Mouse (Mus musculus): ENCODE measurements around the gene Sipa1l3.

Sipa1l3 gene

DNA sequence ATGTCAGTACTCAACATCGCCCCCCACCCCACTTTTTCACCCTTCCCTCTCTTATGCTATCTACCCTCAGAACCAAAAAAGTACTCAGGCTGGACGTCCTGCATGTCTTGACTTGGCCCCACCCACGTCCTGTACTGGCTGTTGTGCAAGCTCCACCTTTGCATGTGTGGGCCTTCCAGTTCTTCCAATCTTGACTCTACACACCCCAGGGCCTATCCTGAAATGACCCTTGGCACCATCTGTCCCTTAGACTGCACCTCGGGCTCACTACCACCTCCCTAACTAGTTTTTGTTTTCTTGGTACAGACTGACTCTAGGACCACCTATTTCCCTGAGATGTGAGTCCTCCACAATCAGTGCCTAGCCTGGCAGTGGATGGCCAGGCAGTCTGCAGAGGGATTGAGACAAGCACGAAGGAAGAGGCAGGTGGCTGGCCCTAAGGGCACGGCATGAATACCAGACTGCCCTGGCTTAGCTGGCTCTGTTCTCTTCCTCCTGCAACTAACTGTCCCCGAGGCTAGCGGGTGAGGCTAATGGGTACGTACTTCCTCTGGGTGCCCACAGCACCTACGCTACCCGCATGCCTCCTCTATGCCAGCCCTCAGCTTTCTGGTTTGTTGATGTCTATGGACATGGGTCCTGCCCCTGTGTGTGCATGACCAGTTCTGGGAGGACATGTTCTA lies 71.2 kb downstream of the Sipa1l3 start:
- no peak for DNase-seq (ENCODE audit: low read depth in 2 of 2, low spot score in 2 of 2)

GRCm38 (mm10) chr7:29446156-29446555 lies 72.3 kb downstream of the Sipa1l3 start:
- DNase-seq (ENCODE audit: low read depth in 2 of 2, low spot score in 2 of 2): no peak

- no peak for DNase-seq (ENCODE audit: low read depth in 2 of 2, low spot score in 2 of 2)
These were observed 73.9 kb downstream of the Sipa1l3 start for GRCm38 (mm10) chr7:29444527-29444926.

DNA sequence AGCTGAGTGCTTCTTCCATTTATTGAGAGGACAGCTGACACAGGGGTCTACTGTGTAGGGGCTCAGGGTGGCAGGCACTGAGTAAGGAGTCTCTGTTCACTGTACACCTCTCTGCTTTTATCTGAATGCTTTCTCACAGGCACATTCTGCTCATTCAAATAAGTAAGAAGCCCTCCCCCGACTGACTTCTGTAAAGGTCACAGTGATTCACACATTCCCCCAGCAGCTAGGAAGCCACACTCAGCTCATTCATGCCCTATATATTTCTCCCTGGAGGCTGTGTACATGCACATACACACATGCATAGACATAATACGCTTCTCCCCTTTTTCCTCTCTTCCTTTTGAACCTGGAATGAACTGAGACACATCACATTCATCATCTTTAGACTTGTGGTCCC lies 74.4 kb downstream of the Sipa1l3 start:
- no peak for DNase-seq (ENCODE audit: low read depth in 2 of 2, low spot score in 2 of 2)

DNA sequence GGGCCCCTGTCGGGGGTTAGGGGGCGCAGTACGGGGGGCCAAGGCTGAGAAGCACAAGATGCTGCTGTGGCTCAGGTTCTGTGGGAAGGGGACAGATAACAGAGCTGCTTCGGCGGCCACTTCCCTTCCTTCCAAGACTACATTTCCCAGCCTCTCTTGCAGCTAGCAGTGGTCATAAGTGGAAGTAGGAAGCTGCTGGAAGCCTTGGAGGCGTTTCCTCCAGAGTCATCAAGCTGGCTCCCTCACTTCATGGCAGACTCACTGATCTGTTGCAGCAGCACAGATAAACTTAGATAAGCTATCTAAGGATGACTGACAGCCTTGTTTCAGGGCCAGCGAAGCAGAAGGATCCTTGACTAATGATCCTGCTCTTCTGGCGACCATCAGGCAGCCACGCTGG lies 76.6 kb downstream of the Sipa1l3 start:
- DNase-seq (ENCODE audit: low read depth in 2 of 2, low spot score in 2 of 2): no peak

DNA sequence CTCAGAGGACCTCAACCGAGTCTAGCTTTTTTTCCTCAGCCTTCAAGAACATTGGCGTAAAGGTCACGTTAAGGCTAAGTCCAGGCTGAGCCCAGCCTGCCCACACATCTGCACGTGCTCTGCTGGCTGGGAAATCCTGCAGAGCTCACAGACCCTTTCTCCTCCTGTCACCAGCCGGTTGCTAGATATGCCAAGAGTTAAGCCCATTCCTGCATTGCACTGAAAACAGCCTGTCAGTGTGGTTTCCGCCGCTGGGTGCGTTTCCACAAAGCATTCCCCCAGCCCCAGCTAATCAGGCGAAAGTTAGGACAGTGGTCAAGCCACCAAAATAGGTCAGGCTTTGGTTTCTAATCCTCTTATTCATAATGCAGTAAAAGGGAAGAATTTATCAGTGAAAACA lies 77.3 kb downstream of the Sipa1l3 start:
- no peak for DNase-seq (ENCODE audit: low read depth in 2 of 2, low spot score in 2 of 2)

GRCm38 (mm10) chr7:29438655-29439282 lies 79.7 kb downstream of the Sipa1l3 start:
- no peak for DNase-seq (ENCODE audit: low read depth in 2 of 2, low spot score in 2 of 2)

DNA sequence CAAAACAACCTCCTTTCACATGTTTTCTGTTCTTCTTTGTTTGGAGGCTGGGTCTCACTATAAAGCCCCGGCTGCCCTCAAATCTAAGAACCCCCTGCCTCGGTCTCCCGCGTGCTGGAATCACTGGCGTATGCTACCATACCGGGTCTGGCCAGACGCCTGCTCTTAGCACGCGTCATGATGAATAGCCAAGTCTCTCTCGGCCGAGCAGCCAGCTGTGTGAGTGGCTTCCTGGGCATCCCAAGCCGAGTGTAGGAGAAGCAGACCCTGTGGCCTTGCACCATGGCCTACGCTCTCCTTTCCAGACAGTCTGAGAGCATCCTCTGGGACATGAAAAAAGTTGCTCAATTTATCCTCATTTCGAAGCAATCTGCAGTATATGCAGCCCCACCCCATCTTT lies 80.2 kb downstream of the Sipa1l3 start:
- DNase-seq (ENCODE audit: low read depth in 2 of 2, low spot score in 2 of 2): no peak

DNA sequence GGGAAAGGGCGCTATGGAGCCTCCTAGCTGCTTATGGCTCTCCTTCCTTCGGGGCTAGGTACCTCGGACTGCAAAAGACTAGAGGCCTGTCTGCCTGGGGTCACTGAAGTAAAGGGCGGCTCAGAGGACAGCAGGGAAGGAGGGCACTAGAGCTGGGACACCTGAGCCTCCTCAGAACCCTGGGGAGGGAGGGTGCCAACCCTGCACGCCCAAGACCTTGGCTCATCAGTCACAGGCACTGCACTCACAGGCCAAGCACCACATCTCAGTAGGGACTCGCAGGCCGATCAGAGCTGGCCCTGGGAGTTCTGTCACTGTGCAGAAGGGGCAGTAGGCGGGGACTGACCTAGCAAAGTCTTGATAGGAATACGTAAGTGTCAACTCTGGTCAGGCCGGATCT lies 81.4 kb downstream of the Sipa1l3 start:
- no peak for DNase-seq (ENCODE audit: low read depth in 2 of 2, low spot score in 2 of 2)

DNA sequence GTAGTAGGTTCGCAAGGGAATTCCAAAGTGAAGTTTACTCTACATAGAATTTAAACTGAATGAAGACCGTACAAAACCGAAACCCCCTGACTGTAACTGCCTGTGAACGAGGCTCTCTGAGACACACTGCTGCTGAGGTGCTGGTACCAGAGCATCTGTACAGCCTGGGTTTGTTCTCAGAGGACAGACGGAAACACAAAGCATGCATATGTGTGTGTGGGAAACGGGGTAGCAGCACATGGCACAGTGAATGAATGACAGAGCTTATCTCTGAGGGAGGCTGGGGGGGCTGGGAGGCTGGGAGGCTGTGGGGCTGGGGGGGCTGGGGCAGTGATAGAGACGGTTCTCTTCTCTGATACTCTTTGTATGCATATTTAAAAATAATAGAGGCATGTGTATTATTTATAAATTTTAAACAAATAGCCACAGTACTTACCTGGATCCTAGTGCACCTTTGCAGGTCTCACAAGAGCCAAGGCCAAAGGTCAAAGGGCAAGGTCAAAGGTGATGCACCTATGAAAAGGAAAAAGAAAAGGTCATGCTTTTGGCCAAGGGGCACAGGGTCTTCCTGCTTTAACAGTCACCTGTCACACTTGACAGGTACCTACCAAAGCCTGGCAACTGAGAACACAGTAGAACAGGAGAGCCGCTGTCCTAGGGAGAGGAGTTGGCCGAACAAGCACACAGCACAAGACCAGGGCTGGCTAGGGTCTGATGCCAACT lies 84.0 kb downstream of the Sipa1l3 start:
- DNase-seq (ENCODE audit: low read depth in 2 of 2, low spot score in 2 of 2): no peak

DNA sequence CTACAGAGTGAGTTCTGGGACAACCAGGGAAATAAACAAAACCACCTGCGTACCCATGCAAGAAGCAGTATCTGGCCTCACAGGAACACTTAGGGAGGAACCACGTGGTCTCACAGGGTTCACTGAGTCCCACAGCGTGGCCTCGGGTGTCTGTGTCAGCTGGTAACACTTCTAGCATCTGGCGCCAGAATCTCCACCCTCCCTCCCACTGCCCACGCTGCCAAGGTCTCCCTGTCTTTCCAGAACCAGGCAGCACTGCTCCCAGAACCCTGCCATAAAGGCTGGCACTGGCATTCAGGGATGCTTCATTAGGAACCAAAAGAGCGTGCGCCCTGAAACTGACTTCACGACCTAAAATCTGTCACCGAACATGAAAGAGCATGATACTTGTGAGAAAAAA lies 84.7 kb downstream of the Sipa1l3 start:
- DNase-seq (ENCODE audit: low read depth in 2 of 2, low spot score in 2 of 2): no peak

GRCm38 (mm10) chr7:29432947-29433553 lies 85.4 kb downstream of the Sipa1l3 start:
- no peak for DNase-seq (ENCODE audit: low read depth in 2 of 2, low spot score in 2 of 2)

GRCm38 (mm10) chr7:29432180-29432946 lies 86.1 kb downstream of the Sipa1l3 start:
- no peak for DNase-seq (ENCODE audit: low read depth in 2 of 2, low spot score in 2 of 2)

DNA sequence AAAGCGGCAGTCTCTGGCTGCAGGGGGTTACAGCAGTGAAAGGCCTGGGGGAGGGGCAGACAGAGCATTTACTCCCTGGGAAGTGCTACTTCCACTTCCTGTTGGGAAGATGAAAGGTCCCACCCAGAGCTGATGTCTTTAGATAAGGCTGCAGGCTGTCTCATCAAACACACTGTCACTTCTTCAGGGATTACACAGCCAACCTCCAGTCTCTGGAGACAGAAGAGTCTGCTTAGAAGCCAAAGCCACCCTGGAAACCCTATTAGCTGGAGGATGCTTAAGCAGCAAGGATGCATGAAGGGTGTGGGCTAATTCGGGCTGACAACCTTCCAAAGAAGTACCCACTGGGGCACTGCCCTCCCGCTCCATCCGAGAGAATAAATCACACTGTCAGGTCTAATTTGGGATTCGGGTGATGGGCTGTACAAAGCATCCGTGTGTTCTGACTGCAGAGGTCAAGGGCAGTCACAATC lies 87.7 kb downstream of the Sipa1l3 start:
- no peak for DNase-seq (ENCODE audit: low read depth in 2 of 2, low spot score in 2 of 2)

DNA sequence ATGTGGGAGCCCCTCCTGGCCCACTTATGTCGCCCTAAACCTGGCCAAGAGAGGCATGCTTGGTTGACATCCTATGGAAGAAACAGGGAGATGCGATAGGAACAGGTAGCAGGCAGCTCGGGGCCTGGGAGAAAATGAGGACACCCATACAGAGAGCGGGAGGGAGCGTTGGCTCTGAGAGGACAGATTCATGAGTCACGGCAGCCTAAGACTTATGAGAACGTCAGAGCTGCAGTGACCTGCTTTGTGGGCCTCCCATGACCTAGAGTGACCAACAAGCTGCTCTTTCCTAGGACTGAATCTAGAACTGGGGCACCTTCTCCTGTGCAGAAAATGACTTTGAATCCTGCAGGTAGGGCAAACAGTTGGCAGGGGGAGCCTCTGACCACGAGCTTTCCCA lies 92.4 kb downstream of the Sipa1l3 start:
- DNase-seq (ENCODE audit: low read depth in 2 of 2, low spot score in 2 of 2): no peak

DNA sequence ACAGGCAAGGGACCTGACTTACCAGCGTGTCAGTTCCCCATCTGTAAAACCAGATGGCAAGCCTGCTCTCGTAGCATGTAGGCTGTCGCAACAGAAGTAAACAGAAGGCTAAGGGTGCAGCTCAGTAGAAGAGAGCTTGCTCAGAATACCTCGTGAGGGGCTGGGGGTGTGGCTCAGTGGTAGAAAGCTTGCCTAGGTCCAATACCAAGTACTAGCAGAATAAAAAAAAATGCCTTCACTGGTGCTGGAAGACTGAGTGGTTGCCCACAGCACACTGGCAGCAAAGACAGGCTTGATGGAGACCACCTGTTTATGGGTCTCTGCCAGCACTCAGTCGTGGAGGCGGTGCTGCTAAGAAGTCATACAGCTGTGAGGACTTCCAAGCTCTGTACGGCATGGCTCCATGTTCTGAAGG lies 93.0 kb downstream of the Sipa1l3 start:
- no peak for DNase-seq (ENCODE audit: low read depth in 2 of 2, low spot score in 2 of 2)

DNA sequence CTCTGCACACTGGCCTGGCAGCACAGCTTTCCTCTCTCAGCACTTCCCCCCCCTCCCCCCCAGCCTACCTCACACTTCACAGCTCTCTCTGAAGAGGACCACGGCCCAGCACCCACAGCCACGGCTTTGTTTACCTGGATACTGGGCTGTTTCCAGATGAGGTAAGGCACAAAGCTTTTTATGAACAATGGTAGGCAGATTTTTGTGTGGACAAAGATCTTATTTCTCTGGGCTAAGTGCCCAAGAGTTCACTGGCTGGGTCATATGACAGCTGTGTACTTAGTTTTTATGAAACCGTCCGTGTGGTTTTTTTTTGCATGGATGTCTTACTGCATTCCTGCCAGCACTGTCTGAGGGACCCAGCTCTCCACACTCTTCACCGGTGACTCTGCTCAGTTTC lies 93.8 kb downstream of the Sipa1l3 start:
- DNase-seq (ENCODE audit: low read depth in 2 of 2, low spot score in 2 of 2): no peak

GRCm38 (mm10) chr7:29421909-29422244 lies 96.6 kb downstream of the Sipa1l3 start:
- no peak for DNase-seq (ENCODE audit: low read depth in 2 of 2, low spot score in 2 of 2)

DNA sequence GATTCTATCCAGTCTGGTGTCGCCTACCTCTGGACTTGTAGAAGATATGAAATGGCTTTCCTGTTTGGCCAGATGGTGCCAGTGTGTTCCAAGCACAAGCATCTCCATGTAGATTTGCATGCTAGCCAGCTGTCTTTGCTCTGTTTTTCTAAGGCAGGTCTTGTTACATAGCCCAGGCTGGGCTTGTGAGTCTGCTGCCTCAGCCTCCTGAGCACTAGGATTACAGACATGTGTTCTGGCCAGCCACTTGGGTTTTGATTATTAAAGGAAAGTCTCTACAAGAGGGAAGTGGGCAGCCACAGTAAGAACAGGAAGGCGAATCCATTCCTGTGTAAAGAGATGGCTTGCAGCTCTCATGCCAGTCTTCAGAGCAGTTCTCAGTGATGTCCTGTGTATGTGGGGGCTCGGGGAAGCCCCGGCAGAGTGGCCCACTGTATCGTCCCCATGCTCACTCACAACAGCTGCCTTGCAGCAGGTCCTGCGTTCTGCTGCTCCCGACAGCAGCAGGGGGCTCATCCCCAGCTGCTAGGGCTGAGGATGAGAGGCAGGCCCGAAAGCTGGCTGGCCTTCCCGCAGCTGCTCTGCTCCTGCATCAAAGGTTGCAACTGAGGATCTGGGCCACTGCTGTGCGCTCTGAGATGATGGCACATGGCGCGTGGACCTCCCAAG lies 97.1 kb downstream of the Sipa1l3 start:
- no peak for DNase-seq (ENCODE audit: low read depth in 2 of 2, low spot score in 2 of 2)

GRCm38 (mm10) chr7:29419836-29420235 lies 98.6 kb downstream of the Sipa1l3 start:
- no peak for DNase-seq (ENCODE audit: low read depth in 2 of 2, low spot score in 2 of 2)

DNA sequence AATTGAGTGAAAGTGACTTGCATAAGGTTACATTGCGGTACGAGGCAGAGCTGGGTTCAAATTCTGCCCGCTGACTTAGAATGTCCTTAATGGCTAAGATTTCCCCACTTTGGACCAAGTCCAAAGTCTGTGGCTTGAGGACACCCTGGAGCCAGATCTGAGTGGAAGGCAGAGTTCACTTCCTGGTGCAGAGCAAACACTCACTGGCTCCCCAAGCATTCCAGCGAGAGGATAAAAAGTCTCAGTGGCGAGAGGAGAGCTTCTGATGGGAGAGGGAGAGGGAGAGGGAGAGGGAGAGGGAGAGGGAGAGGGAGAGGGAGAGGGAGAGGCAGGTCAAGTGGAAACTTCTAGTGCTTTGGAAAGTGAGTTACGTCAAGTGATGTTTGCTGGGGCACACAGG lies 100.2 kb downstream of the Sipa1l3 start:
- DNase-seq (ENCODE audit: low read depth in 2 of 2, low spot score in 2 of 2): no peak
